Mouse (Mus musculus) liver, embryonic 12.5 days (tissue): Measurements from ENCODE around the gene Brd3os. TPM values are rescaled to one million over a fixed set of nuclear protein-coding genes. Genes with fewer than 3 reads are reported as not detected.

Experiments used
- ATAC-seq: fragments of 200-750 bp; cut with Nextera tagmentation; 2 replicates; pipeline ENCODE4 v1.8.0; 2017; ENCODE audit warnings: moderate number of reproducible peaks, mild to moderate bottlenecking, moderate library complexity
- H3K27ac ChIP-seq: fragments of 300-500 bp; sonication (generic); 2 replicates; pipeline ENCODE4 v1.5.1; 2016; ENCODE audit warnings: mild to moderate bottlenecking
- H3K27me3 ChIP-seq: fragments of 300-500 bp; sonication (generic); replicated peaks from 2 replicates; pipeline ENCODE4 v1.6.1; 2016; ENCODE audit warnings: mild to moderate bottlenecking, moderate library complexity
- H3K36me3 ChIP-seq: fragments of 300-500 bp; sonication (generic); 2 replicates; pipeline ENCODE4 v1.6.1; 2016; ENCODE audit warnings: mild to moderate bottlenecking, moderate library complexity
- H3K4me1 ChIP-seq: fragments of 300-500 bp; sonication (generic); 2 replicates; pipeline ENCODE4 v1.6.1; 2016
- H3K4me2 ChIP-seq: fragments of 300-500 bp; sonication (generic); 2 replicates; pipeline ENCODE4 v1.6.1; 2016; ENCODE audit warnings: mild to moderate bottlenecking, moderate library complexity
- H3K4me3 ChIP-seq: fragments of 300-500 bp; sonication (generic); 2 replicates; pipeline ENCODE4 v1.5.1; 2016; ENCODE audit warnings: mild to moderate bottlenecking, moderate library complexity
- H3K9ac ChIP-seq: fragments of 300-500 bp; sonication (generic); 2 replicates; pipeline ENCODE4 v1.6.1; 2016; ENCODE audit warnings: mild to moderate bottlenecking, moderate library complexity
- H3K9me3 ChIP-seq: fragments of 300-500 bp; sonication (generic); replicated peaks from 2 replicates; pipeline ENCODE4 v1.6.1; 2016; ENCODE audit warnings: mild to moderate bottlenecking, moderate library complexity
- WGBS: fragments of 180-500 bp; shearing (Covaris S2); methylation state at CpG from one replicate; pipeline ENCODE4 v1.1.7; 2016; ENCODE audit not compliant: insufficient replicate concordance; 5-methylcytosine and 5-hydroxymethylcytosine counted together
- polyA plus RNA-seq: library from polyadenylated mRNA; unstranded; fragments of >200 nt; fragmentation: Nextera tagmentation; extraction: Ambion mirVana; gene quantifications from 2 replicates; pipeline ENCODE4 v1.2.1, GENCODE M21; 2016

Gene Brd3os
- polyA plus RNA-seq, 1 experiment from 2014 or later = 1.4 TPM

DNA sequence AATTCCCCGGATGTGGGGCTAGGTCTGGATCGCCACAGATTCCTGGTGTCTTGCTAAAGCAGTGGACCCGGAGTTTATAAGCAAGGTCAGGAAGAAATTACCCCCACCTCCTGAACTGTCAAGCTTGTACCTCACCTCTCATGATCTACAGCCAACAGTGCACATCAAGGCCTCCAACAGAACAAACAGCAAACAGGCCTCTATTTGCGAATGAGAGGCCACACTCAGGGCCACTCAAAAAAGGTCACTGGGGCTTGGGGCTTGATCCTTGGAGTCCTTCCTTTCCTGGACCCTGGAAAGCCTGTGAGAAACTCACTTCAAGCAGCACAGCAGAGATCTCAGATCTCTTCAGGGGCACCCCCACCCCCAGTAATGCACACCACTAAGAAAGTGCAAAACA is 31.8 kb downstream of the Brd3os start:
- H3K4me1 ChIP-seq = peaks cover 68% of the 10 kb centered on the region
- H3K9ac ChIP-seq = peak overlapping the region; percentile 92
- no peaks in the 10 kb centered on the region for H3K27me3 ChIP-seq
- H3K36me3 ChIP-seq = peaks cover 26% of the 10 kb centered on the region
- ATAC-seq = no peak
- H3K4me2 ChIP-seq = peak overlapping the region; percentile 79
- H3K27ac ChIP-seq = peak overlapping the region; percentile 92; the same call in 1 of the 2 replicates
- 40% methylated on average over 4 of the region's 4 CpGs for WGBS
- peak overlapping the region; percentile 86 for H3K4me3 ChIP-seq
- no peaks in the 10 kb centered on the region for H3K9me3 ChIP-seq

DNA sequence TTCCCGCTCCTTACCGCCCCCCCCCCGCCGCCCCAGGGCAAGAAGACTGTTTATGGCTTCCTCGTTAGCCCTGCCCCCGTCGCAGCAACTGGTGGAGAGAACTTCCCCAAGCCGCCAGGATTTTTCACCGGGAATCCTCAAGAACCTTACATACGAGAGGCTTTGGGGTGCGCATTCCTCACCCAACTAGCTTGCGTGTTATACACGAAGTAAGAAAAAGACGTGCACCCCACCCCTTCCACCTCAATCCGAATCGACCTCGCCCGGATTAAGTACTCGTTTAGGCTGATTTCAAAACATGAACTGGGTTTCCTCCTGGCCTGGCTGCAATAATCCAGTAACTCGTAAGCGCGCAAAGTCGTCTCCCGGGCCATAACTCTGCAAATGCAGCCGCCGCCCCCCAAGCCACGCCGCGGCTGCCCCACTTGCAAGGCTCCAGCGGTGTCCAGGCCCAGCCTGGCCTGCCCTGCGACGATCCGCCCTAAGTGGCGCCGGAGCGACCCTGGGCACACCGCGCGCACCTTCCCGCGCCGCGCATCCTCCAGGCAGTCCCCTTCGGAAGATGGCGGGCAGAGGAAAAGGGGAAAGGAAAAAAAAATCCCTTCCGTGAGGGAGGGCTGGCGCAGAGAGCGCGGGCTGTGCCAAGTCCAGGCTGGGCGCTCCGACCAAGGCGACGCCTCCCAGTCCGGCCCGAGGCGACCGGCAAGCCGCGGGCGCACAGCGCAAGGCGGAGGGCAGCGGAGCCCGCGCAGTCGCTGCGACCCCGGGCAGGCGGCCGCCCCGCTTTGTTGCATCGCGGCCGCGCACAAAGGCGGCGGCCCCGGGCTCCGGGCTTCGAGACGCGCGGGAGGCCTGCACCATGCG is 32.7 kb downstream of the Brd3os start:
- H3K4me3 ChIP-seq = peak overlapping the region; percentile 86
- peak overlapping the region; percentile 92 for H3K27ac ChIP-seq
- no peaks in the 10 kb centered on the region for H3K9me3 ChIP-seq
- peak overlapping the region; percentile 79 for H3K4me2 ChIP-seq
- under 1% methylated on average over 84 of the region's 84 CpGs for WGBS
- peak overlapping the region; percentile 92 for H3K9ac ChIP-seq
- peak; percentile 4 for ATAC-seq
- H3K36me3 ChIP-seq = peaks cover 25% of the 10 kb centered on the region
- peaks cover 59% of the 10 kb centered on the region for H3K4me1 ChIP-seq
- no peaks in the 10 kb centered on the region for H3K27me3 ChIP-seq

DNA sequence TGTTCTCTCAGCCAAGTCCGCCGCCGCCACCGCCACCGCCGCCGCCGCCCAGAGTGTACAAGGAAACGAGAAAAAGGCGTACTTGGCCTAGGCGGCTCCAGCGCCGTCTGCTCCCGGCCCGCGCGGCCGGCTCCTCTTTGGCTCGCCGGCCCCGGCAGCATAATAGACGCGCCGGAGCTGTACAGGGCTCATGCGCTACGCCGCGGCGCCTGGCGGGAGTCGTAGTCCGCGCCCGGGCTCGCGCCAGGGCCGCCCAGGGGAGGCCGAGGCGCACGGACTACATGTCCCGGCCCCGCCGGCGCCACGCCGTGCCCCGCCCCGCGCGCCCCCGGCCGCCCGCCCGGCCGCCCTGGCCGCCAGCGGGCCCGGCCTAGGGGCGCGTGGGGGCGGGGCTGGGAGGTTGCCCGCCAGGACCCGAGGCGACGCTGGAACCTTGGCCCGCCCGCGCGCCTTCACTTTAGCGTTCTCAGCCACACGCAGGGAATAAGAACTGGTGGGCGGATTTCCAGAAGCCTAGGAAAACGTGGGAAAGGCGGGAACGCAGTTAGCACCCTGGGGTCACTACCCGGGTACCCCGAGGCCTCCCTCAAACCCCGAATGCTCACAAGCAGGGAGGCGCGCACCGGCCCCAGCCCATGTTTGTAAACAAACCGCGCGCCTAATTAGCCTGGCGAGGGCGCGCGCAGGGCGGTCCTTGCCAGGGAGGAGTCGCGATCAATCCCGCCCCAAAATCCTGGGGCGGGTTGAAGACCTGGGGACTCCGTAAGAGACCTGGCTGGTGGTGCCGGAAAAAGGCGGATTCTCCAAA is 33.6 kb downstream of the Brd3os start:
- WGBS = 4% methylated on average over 83 of the region's 96 CpGs
- Histone ChIP-seq H3K9me3 (no peaks in the 10 kb centered on the region), H3K9ac (peak overlapping the region; percentile 92), H3K4me1 (peaks cover 50% of the 10 kb centered on the region), H3K4me2 (peak overlapping the region; percentile 79), H3K27me3 (no peaks in the 10 kb centered on the region), H3K27ac (peak overlapping the region; percentile 95), H3K36me3 (peaks cover 22% of the 10 kb centered on the region), H3K4me3 (peak overlapping the region; percentile 86)
- peak; percentile 94 for ATAC-seq

DNA sequence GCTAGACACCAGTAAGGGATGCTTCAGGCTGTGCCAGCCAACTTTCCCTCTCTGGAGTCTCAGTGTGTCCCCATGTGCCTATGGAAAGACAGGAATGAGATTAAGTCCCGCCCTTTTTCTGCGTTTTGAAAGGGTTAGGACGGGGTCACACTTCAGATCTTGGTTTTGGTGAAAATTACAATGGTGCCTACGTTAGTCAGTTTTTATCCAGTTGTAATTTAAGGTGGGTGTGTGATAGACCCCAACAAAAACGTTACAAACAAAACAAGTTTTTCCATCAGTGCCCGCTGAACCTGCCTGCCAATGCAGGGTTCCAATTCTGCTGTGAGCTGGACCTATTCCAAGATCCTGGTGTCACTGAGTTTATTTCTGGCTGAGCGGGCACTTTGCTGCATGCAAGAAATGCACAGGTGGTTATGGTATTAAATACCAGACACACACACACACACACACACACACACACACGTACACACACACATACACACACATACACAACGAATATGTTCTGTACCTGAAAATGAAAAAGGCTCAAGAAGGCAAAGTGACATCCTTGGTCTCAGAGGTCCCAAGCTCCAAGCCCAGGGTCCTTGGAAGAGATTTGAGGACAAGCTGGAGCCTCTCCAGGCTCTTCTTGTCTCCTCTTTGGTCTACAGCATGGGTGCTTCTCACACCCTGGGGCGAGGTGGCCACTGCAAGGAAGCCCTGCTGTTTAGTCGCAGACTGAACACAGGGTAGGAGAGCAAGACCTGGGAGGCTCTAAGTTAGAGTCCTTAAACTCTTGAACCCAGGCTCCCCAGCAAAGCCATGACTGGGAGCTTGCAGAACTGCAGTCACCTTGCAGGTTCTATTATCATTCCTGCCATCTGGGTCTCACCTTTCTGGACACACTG is 34.4 kb downstream of the Brd3os start:
- Histone ChIP-seq H3K4me2 (peak overlapping the region; percentile 79), H3K36me3 (peaks cover 17% of the 10 kb centered on the region), H3K27me3 (no peaks in the 10 kb centered on the region), H3K27ac (peak overlapping the region; percentile 95), H3K9ac (peak overlapping the region; percentile 80), H3K4me1 (peaks cover 42% of the 10 kb centered on the region), H3K9me3 (no peaks in the 10 kb centered on the region), H3K4me3 (peak overlapping the region; percentile 86)
- ATAC-seq = no peak
- 40% methylated on average over 11 of the region's 11 CpGs for WGBS

DNA sequence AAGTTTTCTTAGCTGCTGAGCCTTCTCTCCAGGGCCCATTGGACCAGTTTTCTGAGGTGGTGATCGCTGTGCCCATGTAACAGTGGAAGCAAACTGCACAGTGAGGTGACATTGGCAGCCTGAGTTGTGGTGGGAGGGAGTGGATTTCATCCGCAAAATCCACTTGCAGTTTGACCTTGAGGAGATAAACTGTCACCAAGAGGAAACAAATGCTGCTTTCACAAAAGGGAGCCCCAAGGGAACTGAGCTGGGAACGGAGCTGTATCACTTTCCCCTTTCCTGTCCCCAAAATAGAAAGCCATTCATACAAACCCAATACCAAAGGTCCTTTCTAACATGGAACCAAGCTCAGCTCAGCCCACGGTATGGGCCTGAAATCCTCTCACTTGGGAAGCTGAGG is 37.7 kb downstream of the Brd3os start:
- WGBS = 58% methylated on average over 4 of the region's 4 CpGs

DNA sequence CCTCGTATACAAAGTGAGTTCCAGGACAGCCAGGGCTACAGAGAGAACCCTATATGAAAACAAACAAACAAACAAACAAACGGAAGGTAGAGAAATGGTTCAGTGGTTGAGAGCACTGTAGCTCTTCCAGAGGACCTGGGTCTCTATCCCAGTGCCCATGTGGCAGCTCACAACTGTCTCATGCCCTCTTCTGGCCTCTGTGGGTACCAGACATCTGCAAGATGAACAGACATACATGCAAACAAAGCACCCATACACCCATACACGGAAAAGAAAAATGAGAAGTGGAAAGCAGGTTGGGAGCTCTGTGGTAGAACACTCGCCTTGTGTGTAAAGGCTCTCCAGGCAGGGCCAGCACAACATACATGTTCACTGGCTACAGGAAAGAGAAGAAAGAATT is 38.2 kb downstream of the Brd3os start:
- no peaks in the 10 kb centered on the region for H3K36me3 ChIP-seq
- 0 out of 2 replicates have a peak overlapping the region, but pooled peaks have one; percentile 26 for H3K27ac ChIP-seq
- no peaks in the 10 kb centered on the region for H3K27me3 ChIP-seq
- peaks cover 17% of the 10 kb centered on the region for H3K4me1 ChIP-seq
- H3K4me3 ChIP-seq = no peak overlapping the region
- H3K4me2 ChIP-seq = no peak overlapping the region
- ATAC-seq = no peak
- H3K9me3 ChIP-seq = no peaks in the 10 kb centered on the region
- no peak overlapping the region for H3K9ac ChIP-seq
- WGBS = 57% methylated on average over 4 of the region's 4 CpGs

More for the DNA sequence above, 37.7 kb downstream of the Brd3os start:
- ATAC-seq = no peak
- peaks cover 17% of the 10 kb centered on the region for H3K4me1 ChIP-seq
- H3K4me2 ChIP-seq = no peak overlapping the region
- no peak overlapping the region for H3K27ac ChIP-seq
- no peaks in the 10 kb centered on the region for H3K27me3 ChIP-seq
- no peak overlapping the region for H3K9ac ChIP-seq
- no peak overlapping the region for H3K4me3 ChIP-seq
- H3K36me3 ChIP-seq = no peaks in the 10 kb centered on the region
- H3K9me3 ChIP-seq = no peaks in the 10 kb centered on the region

DNA sequence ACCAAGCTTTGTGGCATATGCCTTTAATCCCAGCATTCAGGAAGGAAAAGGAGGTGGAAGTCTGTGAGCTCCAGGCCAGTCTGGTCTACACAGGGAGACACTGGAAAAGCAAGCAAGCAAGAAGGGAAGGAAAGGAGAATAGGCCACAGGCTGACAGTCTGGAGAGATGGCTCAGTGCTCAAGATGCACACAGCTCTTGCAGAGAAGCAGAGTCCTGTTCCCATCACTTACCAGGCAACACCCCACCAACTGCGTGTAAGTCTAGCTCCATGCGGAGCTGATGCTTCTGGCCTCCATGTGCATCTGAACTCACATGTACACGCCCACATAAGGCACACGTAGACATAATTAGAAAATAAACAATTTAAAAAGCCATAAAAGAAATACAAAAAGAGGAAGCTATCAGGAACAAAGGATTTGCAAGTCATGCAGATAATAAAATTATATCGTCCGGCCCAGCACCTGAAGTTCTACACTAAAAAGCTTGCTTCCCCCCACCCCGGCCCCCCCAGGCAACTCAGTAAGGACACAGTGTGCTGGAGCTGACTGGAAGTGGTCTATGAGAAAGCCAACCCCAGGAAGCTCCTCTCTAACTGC is 40.2 kb downstream of the Brd3os start:
- H3K4me2 ChIP-seq = no peak overlapping the region
- peaks cover 12% of the 10 kb centered on the region for H3K4me1 ChIP-seq
- no peaks in the 10 kb centered on the region for H3K36me3 ChIP-seq
- H3K27ac ChIP-seq = no peak overlapping the region
- H3K9ac ChIP-seq = no peak overlapping the region
- H3K27me3 ChIP-seq = no peaks in the 10 kb centered on the region
- H3K9me3 ChIP-seq = no peaks in the 10 kb centered on the region
- no peak overlapping the region for H3K4me3 ChIP-seq
- no peak for ATAC-seq
- WGBS = 56% methylated on average over 7 of the region's 7 CpGs

DNA sequence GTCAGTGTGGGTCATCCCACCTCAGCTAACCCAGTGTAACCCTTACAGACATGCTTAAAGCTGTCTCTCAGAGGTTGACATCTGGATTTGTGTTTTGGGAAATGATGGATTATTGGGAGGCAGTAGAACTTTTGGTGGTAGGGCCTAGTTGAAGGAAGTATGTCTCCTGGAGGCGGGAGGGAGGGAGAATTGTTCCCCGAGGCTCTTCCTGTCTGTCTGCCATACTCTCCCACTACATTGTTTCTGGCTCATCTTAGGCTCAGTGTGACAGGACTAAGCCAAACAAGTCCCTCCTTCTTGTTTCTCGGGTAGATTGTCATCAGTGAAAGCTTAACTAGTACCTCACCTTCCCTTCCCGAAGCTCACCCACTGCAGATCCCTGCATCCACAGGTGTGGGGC is 44.6 kb downstream of the Brd3os start:
- peak overlapping the region; percentile 17; the same call in 1 of the 2 replicates for H3K4me2 ChIP-seq
- no peak for ATAC-seq
- peak overlapping the region; percentile 71 for H3K27ac ChIP-seq

DNA sequence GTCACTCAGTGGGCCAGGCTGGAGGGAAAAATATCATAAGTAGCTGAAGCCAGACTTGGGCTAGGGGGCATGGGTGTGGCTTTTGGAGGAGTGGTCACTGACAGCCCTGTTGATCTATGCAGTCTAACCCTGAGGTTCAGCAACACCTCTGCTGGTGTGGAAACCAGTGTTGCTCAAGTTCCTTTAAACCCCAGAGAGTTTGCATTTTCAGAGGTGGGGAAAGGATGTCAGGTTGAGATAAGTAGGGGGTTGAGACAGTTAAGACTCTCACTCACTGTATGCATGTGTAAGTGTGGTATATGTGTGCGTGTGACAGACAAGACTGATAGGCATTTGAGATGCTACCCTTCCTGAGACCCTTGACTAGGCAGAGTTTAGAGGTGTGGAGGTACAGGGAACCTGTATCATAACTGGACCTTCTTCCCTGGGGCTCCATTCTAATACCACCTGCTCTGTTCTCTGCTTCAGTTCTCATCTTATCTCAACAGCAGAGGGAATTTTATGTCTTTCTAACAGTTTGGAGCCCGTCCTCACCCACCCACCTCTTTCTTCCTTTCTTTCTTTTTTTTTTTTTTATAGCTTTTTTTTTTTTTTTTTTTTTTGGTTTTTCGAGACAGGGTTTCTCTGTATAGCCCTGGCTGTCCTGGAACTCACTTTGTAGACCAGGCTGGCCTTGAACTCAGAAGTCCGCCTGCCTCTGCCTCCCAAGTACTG is 45.4 kb downstream of the Brd3os start:
- peaks cover 33% of the 10 kb centered on the region for H3K4me1 ChIP-seq
- no peaks in the 10 kb centered on the region for H3K27me3 ChIP-seq
- H3K27ac ChIP-seq = peak overlapping the region; percentile 71
- H3K9ac ChIP-seq = no peak overlapping the region
- 36% methylated on average over 3 of the region's 4 CpGs for WGBS
- peak overlapping the region; percentile 17; the same call in 1 of the 2 replicates for H3K4me2 ChIP-seq
- no peaks in the 10 kb centered on the region for H3K36me3 ChIP-seq
- ATAC-seq = peak; percentile 78
- H3K9me3 ChIP-seq = no peaks in the 10 kb centered on the region
- no peak overlapping the region for H3K4me3 ChIP-seq

More for the DNA sequence above, 44.6 kb downstream of the Brd3os start:
- H3K27me3 ChIP-seq = no peaks in the 10 kb centered on the region
- H3K9ac ChIP-seq = no peak overlapping the region
- no peaks in the 10 kb centered on the region for H3K36me3 ChIP-seq
- no peaks in the 10 kb centered on the region for H3K9me3 ChIP-seq
- WGBS = 47% methylated on average over 4 of the region's 4 CpGs
- H3K4me1 ChIP-seq = peaks cover 34% of the 10 kb centered on the region
- no peak overlapping the region for H3K4me3 ChIP-seq

DNA sequence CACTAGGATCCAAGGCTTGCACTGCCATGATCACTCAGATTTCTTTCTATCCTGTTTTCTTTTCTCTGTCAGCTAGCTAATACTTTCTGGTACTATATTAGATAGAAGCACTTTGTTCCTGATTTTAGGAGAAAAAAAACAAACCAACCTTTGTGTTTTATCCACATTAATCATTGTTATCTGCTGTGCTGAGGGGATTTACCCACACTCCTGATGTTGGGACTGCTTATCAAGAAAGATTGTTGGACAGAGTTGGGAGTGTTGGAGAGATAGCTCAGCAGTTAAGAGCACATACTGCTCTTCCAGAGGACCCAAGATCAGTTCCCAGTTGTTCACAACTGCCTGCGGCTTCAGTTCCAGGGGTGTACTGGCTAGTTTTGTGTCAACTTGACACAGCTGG is 46.2 kb downstream of the Brd3os start:
- H3K4me1 ChIP-seq = peaks cover 29% of the 10 kb centered on the region
- H3K27ac ChIP-seq = no peak overlapping the region
- 0 out of 2 replicates have a peak overlapping the region, but pooled peaks have one; percentile 7 for H3K9ac ChIP-seq
- H3K4me2 ChIP-seq = no peak overlapping the region
- no peaks in the 10 kb centered on the region for H3K9me3 ChIP-seq
- 83% methylated on average over 1 of the region's 1 CpGs for WGBS
- no peak overlapping the region for H3K4me3 ChIP-seq
- ATAC-seq = no peak
- H3K36me3 ChIP-seq = no peaks in the 10 kb centered on the region
- H3K27me3 ChIP-seq = no peaks in the 10 kb centered on the region
